Comparison of ENCODE assay signal across 8 mouse cellular contexts in genomic region chr14:61689281-61689680, GRCm38 (mm10).
DNase-seq lines count a peak whose midpoint lies in the region; ATAC-seq and TF ChIP-seq lines count a peak whose summit lies in the region.

No protein-coding gene starts in this region.

- WGBS in liver, embryonic 15.5 days (ENCODE audit: insufficient replicate concordance), result 3% methylated on average over 21 of the region's 21 CpGs
- WGBS in small intestine, adult 2 months, result 6% methylated on average over 21 of the region's 21 CpGs

- peak overlapping the region; percentile 59 for H3K4me3 ChIP-seq in E14TG2a.4 (replicated peaks; ENCODE audit: low read length)
- peak overlapping the region; percentile 24 for H3K4me3 ChIP-seq in liver, embryonic 15.5 days (replicated peaks)
- H3K4me3 ChIP-seq in small intestine, adult 2 months (ENCODE audit: low read depth, low read length), result peak overlapping the region; percentile 8; the same call in 1 of the 2 replicates

- no peak overlapping the region for H3K9ac ChIP-seq in liver, embryonic 15.5 days

- peak; percentile 4 for DNase-seq in adrenal gland, postnatal 25 days
- DNase-seq in adrenal gland, postnatal 14 days, result no peak
- no peak for DNase-seq in layer of hippocampus, postnatal 25 days (ENCODE audit: extremely low spot score in 1 of 2, low spot score in 1 of 2)
- no peak for DNase-seq in cerebellum, postnatal 14 days

- TF ChIP-seq POLR2A in small intestine, adult 2 months (IDR thresholded peaks at IDR 0.05; ENCODE audit: low read depth, low read length), result no peak

- TF ChIP-seq CTCF in E14TG2a.4 (conservative IDR thresholded peaks at IDR 0.05; ENCODE audit: low read length), result no peak
- TF ChIP-seq CTCF in small intestine, adult 2 months (IDR thresholded peaks at IDR 0.05; ENCODE audit: extremely low read depth, insufficient read length, insufficient replicate concordance, low read depth, low read length), result no peak

- peaks cover 48% of the 10 kb centered on the region for H3K4me1 ChIP-seq in E14TG2a.4 (replicated peaks; ENCODE audit: low read depth, low read length)
- peaks cover 47% of the 10 kb centered on the region for H3K4me1 ChIP-seq in liver, embryonic 15.5 days (replicated peaks)
- peaks cover 14% of the 10 kb centered on the region for H3K4me1 ChIP-seq in small intestine, adult 2 months (ENCODE audit: control insufficient read depth, insufficient read depth, insufficient read length, low read length)

- H3K4me2 ChIP-seq in liver, embryonic 15.5 days, result peak overlapping the region; percentile 51

- no peaks in the 10 kb centered on the region for H3K9me3 ChIP-seq in E14TG2a.4 (ENCODE audit: low read length)
- no peaks in the 10 kb centered on the region for H3K9me3 ChIP-seq in liver, embryonic 15.5 days (replicated peaks)

- ATAC-seq in granulocyte monocyte progenitor cell, adult 5-6 weeks (replicated peaks; ENCODE audit: poor library complexity, severe bottlenecking), result peak; percentile 45
- no peak for ATAC-seq in liver, embryonic 15.5 days (ENCODE audit: insufficient read depth)

- no peaks in the 10 kb centered on the region for H3K36me3 ChIP-seq in E14TG2a.4 (ENCODE audit: insufficient read depth, low read length)
- no peaks in the 10 kb centered on the region for H3K36me3 ChIP-seq in liver, embryonic 15.5 days (replicated peaks)
- H3K36me3 ChIP-seq in small intestine, adult 2 months (ENCODE audit: control insufficient read depth, insufficient read depth, low read length), result no peaks in the 10 kb centered on the region

- H3K27ac ChIP-seq in liver, embryonic 15.5 days (replicated peaks), result no peak overlapping the region
- H3K27ac ChIP-seq in small intestine, adult 2 months (ENCODE audit: insufficient read depth, low read depth, low read length), result no peak overlapping the region

- peaks cover 81% of the 10 kb centered on the region for H3K27me3 ChIP-seq in E14TG2a.4 (ENCODE audit: insufficient read depth, low read length)
- H3K27me3 ChIP-seq in liver, embryonic 15.5 days, result peaks cover 88% of the 10 kb centered on the region
- H3K27me3 ChIP-seq in small intestine, adult 2 months (ENCODE audit: control insufficient read depth, insufficient read depth, low read length), result peaks cover 42% of the 10 kb centered on the region

Comparison
In these comparisons a context has a peak if more than half of its experiments do, and no peak if none do; other contexts are left out.
1. H3K4me3 ChIP-seq: peak in every context shown above with its lines; median percentile 59 in E14TG2a.4; 24 in liver, embryonic 15.5 days; 8 in small intestine, adult 2 months.